Mouse (Mus musculus) lung, postnatal 36 days (tissue): ENCODE results near the gene Card6.
A peak's percentile ranks its signal among the peaks of the same experiment; 100 is the strongest.

Source experiments
- DNase-seq: peaks from one replicate; pipeline ENCODE4 v3.0.0; 2022; ENCODE audit warnings: mixed read lengths

Gene Card6

DNA sequence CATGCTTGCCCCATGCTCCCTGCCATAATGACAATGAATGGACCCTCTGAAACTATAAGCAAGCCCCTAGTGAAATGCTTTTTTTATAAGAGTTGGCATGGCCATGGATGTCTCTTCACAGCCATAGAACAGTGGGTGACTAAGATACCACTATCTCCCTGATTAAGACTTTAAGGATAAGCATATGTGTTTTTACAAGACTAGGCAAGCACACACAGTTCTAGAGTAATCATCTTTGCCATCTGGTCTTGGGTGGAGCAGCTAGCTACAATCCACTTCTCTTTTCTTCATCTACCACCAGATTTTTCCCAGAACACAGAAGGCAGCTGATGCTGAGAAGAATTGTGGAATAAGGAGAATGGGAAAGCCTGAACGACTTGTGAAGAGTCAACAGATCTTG lies 27.1 kb downstream of the Card6 start:
- DNase-seq: no peak

- DNase-seq: peak; percentile 49
Observed at GRCm38 (mm10) chr15:5068801-5069518, 39.4 kb downstream of the Card6 start.

- peak; percentile 64 for DNase-seq
Observed at GRCm38 (mm10) chr15:5063635-5064034, 44.7 kb downstream of the Card6 start, which contains the start of gene C7. TSS of gene C7 (minus strand) at chr15:5063740.
